Mouse (Mus musculus): ENCODE data around the gene Rpl38. TPM values are rescaled to one million over a fixed set of nuclear protein-coding genes. Genes with fewer than 3 reads are reported as not detected.
"Not testable (repeated sequence)": the region's sequence is repeated elsewhere in the genome, so short reads cannot be mapped to it uniquely, and the experiment has no call there.

Rpl38 gene
- polyA plus RNA-seq, 1 experiment from 2014 or later, result 1,275 TPM

GRCm38 (mm10) chr11:114671147-114671546, 2.8 kb downstream of the Rpl38 start:
- Histone ChIP-seq H3K4me2 (ENCODE audit: low read length) (no peak overlapping the region), H3K4me1 (replicated peaks; ENCODE audit: control insufficient read depth, insufficient read depth, low read length) (peaks cover 14% of the 10 kb centered on the region), H3K27me3 (replicated peaks; ENCODE audit: control insufficient read depth, insufficient read depth, low read length) (no peaks in the 10 kb centered on the region), H3K27ac (ENCODE audit: low read depth) (no peak overlapping the region), H3K4me3 (ENCODE audit: low read depth, low read length) (no peak overlapping the region), H3K9ac (ENCODE audit: low read length) (no peak overlapping the region), H3K36me3 (ENCODE audit: control insufficient read depth, insufficient read depth, low read length) (peaks cover 41% of the 10 kb centered on the region), H3K9me3 (ENCODE audit: control insufficient read depth, low read length) (no peaks in the 10 kb centered on the region)
- ATAC-seq (replicated peaks; ENCODE audit: low FRiP score, low TSS enrichment, low read depth), result no peak
- DNase-seq (ENCODE audit: low spot score), result no peak
- 84% methylated on average over 5 of the region's 5 CpGs for WGBS

GRCm38 (mm10) chr11:114672794-114673718, 4.7 kb downstream of the Rpl38 start:
- no peak overlapping the region for H3K4me3 ChIP-seq (ENCODE audit: low read depth, low read length)
- peaks cover 4% of the 10 kb centered on the region; the same call in 1 of the 2 replicates for H3K27me3 ChIP-seq (replicated peaks; ENCODE audit: control insufficient read depth, insufficient read depth, low read length)
- no peak overlapping the region for H3K27ac ChIP-seq (ENCODE audit: low read depth)
- no peak overlapping the region for H3K4me2 ChIP-seq (ENCODE audit: low read length)
- peaks cover 19% of the 10 kb centered on the region for H3K4me1 ChIP-seq (replicated peaks; ENCODE audit: control insufficient read depth, insufficient read depth, low read length)
- ATAC-seq (replicated peaks; ENCODE audit: low FRiP score, low TSS enrichment, low read depth) (no peak), DNase-seq (ENCODE audit: low spot score) (peak; percentile 83)
- H3K9ac ChIP-seq (ENCODE audit: low read length), result no peak overlapping the region
- WGBS, result 60% methylated on average over 9 of the region's 9 CpGs
- peaks cover 41% of the 10 kb centered on the region for H3K36me3 ChIP-seq (ENCODE audit: control insufficient read depth, insufficient read depth, low read length)
- no peaks in the 10 kb centered on the region for H3K9me3 ChIP-seq (ENCODE audit: control insufficient read depth, low read length)

GRCm38 (mm10) chr11:114673719-114674050, 5.4 kb downstream of the Rpl38 start:
- DNase-seq (ENCODE audit: low spot score) (no peak), ATAC-seq (replicated peaks; ENCODE audit: low FRiP score, low TSS enrichment, low read depth) (no peak)
- H3K36me3 ChIP-seq (ENCODE audit: control insufficient read depth, insufficient read depth, low read length), result peaks cover 41% of the 10 kb centered on the region
- no peak overlapping the region for H3K4me3 ChIP-seq (ENCODE audit: low read depth, low read length)
- no peak overlapping the region for H3K4me2 ChIP-seq (ENCODE audit: low read length)
- H3K9ac ChIP-seq (ENCODE audit: low read length), result no peak overlapping the region
- no peak overlapping the region for H3K27ac ChIP-seq (ENCODE audit: low read depth)
- H3K27me3 ChIP-seq (replicated peaks; ENCODE audit: control insufficient read depth, insufficient read depth, low read length), result peaks cover 4% of the 10 kb centered on the region; the same call in 1 of the 2 replicates
- no peaks in the 10 kb centered on the region for H3K9me3 ChIP-seq (ENCODE audit: control insufficient read depth, low read length)
- WGBS, result 88% methylated on average over 2 of the region's 2 CpGs
- peaks cover 19% of the 10 kb centered on the region for H3K4me1 ChIP-seq (replicated peaks; ENCODE audit: control insufficient read depth, insufficient read depth, low read length)

- H3K4me1 ChIP-seq (replicated peaks; ENCODE audit: control insufficient read depth, insufficient read depth, low read length), result peaks cover 19% of the 10 kb centered on the region
- H3K4me2 ChIP-seq (ENCODE audit: low read length), result no peak overlapping the region
- H3K9ac ChIP-seq (ENCODE audit: low read length), result no peak overlapping the region
- H3K9me3 ChIP-seq (ENCODE audit: control insufficient read depth, low read length), result no peaks in the 10 kb centered on the region
- H3K36me3 ChIP-seq (ENCODE audit: control insufficient read depth, insufficient read depth, low read length), result peaks cover 41% of the 10 kb centered on the region
- ATAC-seq (replicated peaks; ENCODE audit: low FRiP score, low TSS enrichment, low read depth) (no peak), DNase-seq (ENCODE audit: low spot score) (no peak)
- 56% methylated on average over 8 of the region's 8 CpGs for WGBS
- H3K27me3 ChIP-seq (replicated peaks; ENCODE audit: control insufficient read depth, insufficient read depth, low read length), result peaks cover 4% of the 10 kb centered on the region; the same call in 1 of the 2 replicates
- no peak overlapping the region for H3K4me3 ChIP-seq (ENCODE audit: low read depth, low read length)
- H3K27ac ChIP-seq (ENCODE audit: low read depth), result no peak overlapping the region
Measured at GRCm38 (mm10) chr11:114674180-114674579, 5.9 kb downstream of the Rpl38 start.

GRCm38 (mm10) chr11:114674796-114675195, 6.5 kb downstream of the Rpl38 start:
- Histone ChIP-seq H3K4me1 (replicated peaks; ENCODE audit: control insufficient read depth, insufficient read depth, low read length) (peaks cover 15% of the 10 kb centered on the region), H3K4me3 (ENCODE audit: low read depth, low read length) (0 out of 2 replicates have a peak overlapping the region, but pooled peaks have one; percentile 48), H3K36me3 (ENCODE audit: control insufficient read depth, insufficient read depth, low read length) (peaks cover 41% of the 10 kb centered on the region), H3K4me2 (ENCODE audit: low read length) (peak overlapping the region; percentile 99)
- not testable (repeated sequence) for H3K27me3 ChIP-seq (replicated peaks; ENCODE audit: control insufficient read depth, insufficient read depth, low read length); DNase-seq (ENCODE audit: low spot score); H3K27ac ChIP-seq (ENCODE audit: low read depth); H3K9me3 ChIP-seq (ENCODE audit: control insufficient read depth, low read length); H3K9ac ChIP-seq (ENCODE audit: low read length)
- WGBS, result 75% methylated on average over 1 of the region's 3 CpGs
- ATAC-seq (replicated peaks; ENCODE audit: low FRiP score, low TSS enrichment, low read depth), result peak; percentile 1; the same call in 1 of the 2 replicates

- under 1% methylated on average over 40 of the region's 40 CpGs for WGBS
- H3K9me3 ChIP-seq (ENCODE audit: control insufficient read depth, low read length), result no peaks in the 10 kb centered on the region
- H3K4me2 ChIP-seq (ENCODE audit: low read length), result peak within 1 kb of the TSS; percentile 99
- peak within 1 kb of the TSS; percentile 55 for H3K9ac ChIP-seq (ENCODE audit: low read length)
- ATAC-seq (replicated peaks; ENCODE audit: low FRiP score, low TSS enrichment, low read depth) (peak; percentile 81), DNase-seq (ENCODE audit: low spot score) (peak; percentile 90)
- peak within 1 kb of the TSS; percentile 48 for H3K4me3 ChIP-seq (ENCODE audit: low read depth, low read length)
- H3K27me3 ChIP-seq (replicated peaks; ENCODE audit: control insufficient read depth, insufficient read depth, low read length), result peaks cover 4% of the 10 kb centered on the region; the same call in 1 of the 2 replicates
- H3K36me3 ChIP-seq (ENCODE audit: control insufficient read depth, insufficient read depth, low read length), result peaks cover 35% of the 10 kb centered on the region
- H3K4me1 ChIP-seq (replicated peaks; ENCODE audit: control insufficient read depth, insufficient read depth, low read length), result peaks cover 13% of the 10 kb centered on the region
- no peak within 1 kb of the TSS for H3K27ac ChIP-seq (ENCODE audit: low read depth)
Measured at GRCm38 (mm10) chr11:114675341-114675825, 7.1 kb downstream of the Rpl38 start, which contains the start of gene Ttyh2. TSS of gene Ttyh2 (plus strand) at chr11:114675431.

GRCm38 (mm10) chr11:114675826-114676401, 7.6 kb downstream of the Rpl38 start:
- H3K36me3 ChIP-seq (ENCODE audit: control insufficient read depth, insufficient read depth, low read length), result peaks cover 29% of the 10 kb centered on the region
- peak; percentile 75 for DNase-seq (ENCODE audit: low spot score)
- peaks cover 13% of the 10 kb centered on the region; the same call in 1 of the 2 replicates for H3K4me1 ChIP-seq (replicated peaks; ENCODE audit: control insufficient read depth, insufficient read depth, low read length)
- peaks cover 4% of the 10 kb centered on the region; the same call in 1 of the 2 replicates for H3K27me3 ChIP-seq (replicated peaks; ENCODE audit: control insufficient read depth, insufficient read depth, low read length)
- no peaks in the 10 kb centered on the region for H3K9me3 ChIP-seq (ENCODE audit: control insufficient read depth, low read length)
- H3K9ac ChIP-seq (ENCODE audit: low read length), result peak overlapping the region; percentile 55
- H3K4me2 ChIP-seq (ENCODE audit: low read length), result peak overlapping the region; percentile 99
- peak overlapping the region; percentile 48 for H3K4me3 ChIP-seq (ENCODE audit: low read depth, low read length)
- no peak overlapping the region for H3K27ac ChIP-seq (ENCODE audit: low read depth)
- no peak for ATAC-seq (replicated peaks; ENCODE audit: low FRiP score, low TSS enrichment, low read depth)
- 2% methylated on average over 27 of the region's 27 CpGs for WGBS

GRCm38 (mm10) chr11:114676431-114676830, 8.1 kb downstream of the Rpl38 start:
- peak overlapping the region; percentile 55 for H3K9ac ChIP-seq (ENCODE audit: low read length)
- no peak for DNase-seq (ENCODE audit: low spot score)
- no peak; the same call in 1 of the 2 replicates for ATAC-seq (replicated peaks; ENCODE audit: low FRiP score, low TSS enrichment, low read depth)
- H3K27me3 ChIP-seq (replicated peaks; ENCODE audit: control insufficient read depth, insufficient read depth, low read length), result peaks cover 4% of the 10 kb centered on the region; the same call in 1 of the 2 replicates
- 12% methylated on average over 14 of the region's 14 CpGs for WGBS
- peak overlapping the region; percentile 48 for H3K4me3 ChIP-seq (ENCODE audit: low read depth, low read length)
- peaks cover 13% of the 10 kb centered on the region; the same call in 1 of the 2 replicates for H3K4me1 ChIP-seq (replicated peaks; ENCODE audit: control insufficient read depth, insufficient read depth, low read length)
- H3K36me3 ChIP-seq (ENCODE audit: control insufficient read depth, insufficient read depth, low read length), result peaks cover 24% of the 10 kb centered on the region
- H3K4me2 ChIP-seq (ENCODE audit: low read length), result peak overlapping the region; percentile 99
- H3K27ac ChIP-seq (ENCODE audit: low read depth), result no peak overlapping the region
- H3K9me3 ChIP-seq (ENCODE audit: control insufficient read depth, low read length), result no peaks in the 10 kb centered on the region

All from intestine, embryonic 14.5 days (tissue).